Mouse (Mus musculus) kidney, postnatal 0 days (tissue): ENCODE results near the gene Sema3f. TPM values are rescaled to one million over a fixed set of nuclear protein-coding genes. Genes with fewer than 3 reads are reported as not detected.
A peak's percentile ranks its signal among the peaks of the same experiment; 100 is the strongest.

Experiments
- ATAC-seq: fragments of 200-750 bp; cut with Nextera tagmentation; replicated peaks from 2 replicates; pipeline ENCODE4 v1.8.0; 2017; ENCODE audit warnings: low read depth, moderate number of reproducible peaks, moderate TSS enrichment, moderate library complexity; ENCODE audit not compliant: low FRiP score
- DNase-seq: peaks from one replicate; pipeline ENCODE4 v3.0.0-alpha.2; 2016; ENCODE audit warnings: low spot score
- H3K27ac ChIP-seq: fragments of 300-500 bp; sonication (generic); 2 replicates; pipeline ENCODE4 v1.5.1; 2014; ENCODE audit warnings: mild to moderate bottlenecking
- H3K27me3 ChIP-seq: fragments of 300-500 bp; sonication (generic); 2 replicates; pipeline ENCODE4 v1.6.1; 2014; ENCODE audit warnings: low read length, mixed read lengths; ENCODE audit not compliant: insufficient read depth
- H3K36me3 ChIP-seq: fragments of 300-500 bp; sonication (generic); 2 replicates; pipeline ENCODE4 v1.6.1; 2014; ENCODE audit warnings: low read length, mixed read lengths; ENCODE audit not compliant: insufficient read depth
- H3K4me1 ChIP-seq: fragments of 300-500 bp; sonication (generic); replicated peaks from 2 replicates; pipeline ENCODE4 v1.6.1; 2014; ENCODE audit warnings: antibody characterized with exemption, low read length, mixed read lengths; ENCODE audit not compliant: insufficient read depth
- H3K4me2 ChIP-seq: fragments of 300-500 bp; sonication (generic); 2 replicates; pipeline ENCODE4 v1.6.1; 2014; ENCODE audit warnings: mild to moderate bottlenecking, low read length, moderate library complexity, mixed read lengths
- H3K4me3 ChIP-seq: fragments of 300-500 bp; sonication (generic); replicated peaks from 2 replicates; pipeline ENCODE4 v1.5.1; 2014; ENCODE audit warnings: low read depth, low read length
- H3K9ac ChIP-seq: fragments of 300-500 bp; sonication (generic); 2 replicates; pipeline ENCODE4 v1.6.1; 2014; ENCODE audit warnings: low read depth, low read length
- H3K9me3 ChIP-seq: fragments of 300-500 bp; sonication (generic); replicated peaks from 2 replicates; pipeline ENCODE4 v1.6.1; 2016; ENCODE audit warnings: low read length, inconsistent platforms, mixed read lengths
- CTCF ChIP-seq: IDR thresholded peaks from 2 replicates; pipeline ENCODE4 v1.5.1; 2016; ENCODE audit warnings: antibody characterized with exemption, low read depth, mild to moderate bottlenecking, moderate library complexity
- WGBS: fragments of 180-500 bp; shearing (Covaris S2); extraction: QIAGEN DNeasy Blood & Tissue Kit; methylation state at CpG from one replicate; pipeline ENCODE4 v1.1.7; 2014; 5-methylcytosine and 5-hydroxymethylcytosine counted together
- polyA plus RNA-seq: library from polyadenylated mRNA; unstranded; fragments of >200 nt; fragmentation: Nextera tagmentation; extraction: Ambion mirVana; gene quantifications from 2 replicates; pipeline ENCODE4 v1.2.1, GENCODE M21; 2015

Sema3f gene
- polyA plus RNA-seq, 1 experiment from 2014 or later: 16.2 TPM

DNA sequence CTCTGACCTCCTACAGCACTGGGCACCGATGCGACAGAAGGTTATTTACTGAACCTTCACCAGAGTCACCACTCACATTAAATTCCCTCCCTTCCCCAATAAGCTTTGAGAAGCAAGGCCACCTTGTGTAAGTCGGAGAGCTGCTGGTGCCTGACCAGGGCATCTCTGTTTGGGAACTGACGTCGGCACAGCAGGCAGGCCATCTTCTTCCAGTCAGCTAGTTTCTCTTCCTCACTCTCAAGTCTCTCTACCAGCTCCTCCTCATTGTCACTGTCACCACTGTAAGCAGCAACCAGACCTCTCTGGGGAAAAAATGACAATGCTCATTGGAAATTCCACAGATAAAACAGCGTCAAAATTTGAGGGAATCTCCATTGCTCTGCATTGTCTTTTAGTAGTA lies 33.8 kb upstream of the Sema3f start:
- no peak overlapping the region for H3K4me2 ChIP-seq
- TF ChIP-seq CTCF: no peak
- no peak overlapping the region for H3K4me3 ChIP-seq
- 91% methylated on average over 6 of the region's 6 CpGs for WGBS
- no peak overlapping the region for H3K27ac ChIP-seq
- no peaks in the 10 kb centered on the region for H3K4me1 ChIP-seq
- ATAC-seq (no peak), DNase-seq (no peak)
- H3K36me3 ChIP-seq: peaks cover 90% of the 10 kb centered on the region
- H3K9ac ChIP-seq: no peak overlapping the region
- H3K27me3 ChIP-seq: no peaks in the 10 kb centered on the region
- no peaks in the 10 kb centered on the region for H3K9me3 ChIP-seq

DNA sequence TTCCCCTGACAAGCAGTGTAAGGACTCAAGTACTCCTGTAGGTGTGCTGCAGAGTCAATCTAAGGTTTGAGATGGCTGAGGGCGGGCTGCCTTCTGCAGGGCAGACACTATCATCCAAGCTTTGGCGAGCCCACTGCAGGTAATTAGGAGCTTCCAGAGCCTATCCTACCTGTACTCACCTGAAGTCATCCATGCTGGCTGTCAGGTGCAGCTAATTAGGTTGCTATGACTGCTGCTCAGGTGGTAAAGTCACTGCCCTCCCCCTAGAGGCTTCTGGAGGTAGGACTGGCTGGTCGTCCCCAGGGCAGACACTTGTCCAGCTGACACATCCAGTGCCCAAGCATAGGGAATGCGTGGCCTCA lies 28.5 kb upstream of the Sema3f start:
- no peak overlapping the region for H3K27ac ChIP-seq
- no peak overlapping the region for H3K4me2 ChIP-seq
- WGBS: 56% methylated on average over 4 of the region's 4 CpGs
- no peaks in the 10 kb centered on the region for H3K27me3 ChIP-seq
- no peak overlapping the region for H3K9ac ChIP-seq
- H3K4me1 ChIP-seq: peaks cover 24% of the 10 kb centered on the region
- peaks cover 42% of the 10 kb centered on the region for H3K36me3 ChIP-seq
- ATAC-seq (peak; percentile 49), DNase-seq (peak; percentile 61)
- no peaks in the 10 kb centered on the region for H3K9me3 ChIP-seq
- peak; percentile 69 for TF ChIP-seq CTCF
- H3K4me3 ChIP-seq: no peak overlapping the region

DNA sequence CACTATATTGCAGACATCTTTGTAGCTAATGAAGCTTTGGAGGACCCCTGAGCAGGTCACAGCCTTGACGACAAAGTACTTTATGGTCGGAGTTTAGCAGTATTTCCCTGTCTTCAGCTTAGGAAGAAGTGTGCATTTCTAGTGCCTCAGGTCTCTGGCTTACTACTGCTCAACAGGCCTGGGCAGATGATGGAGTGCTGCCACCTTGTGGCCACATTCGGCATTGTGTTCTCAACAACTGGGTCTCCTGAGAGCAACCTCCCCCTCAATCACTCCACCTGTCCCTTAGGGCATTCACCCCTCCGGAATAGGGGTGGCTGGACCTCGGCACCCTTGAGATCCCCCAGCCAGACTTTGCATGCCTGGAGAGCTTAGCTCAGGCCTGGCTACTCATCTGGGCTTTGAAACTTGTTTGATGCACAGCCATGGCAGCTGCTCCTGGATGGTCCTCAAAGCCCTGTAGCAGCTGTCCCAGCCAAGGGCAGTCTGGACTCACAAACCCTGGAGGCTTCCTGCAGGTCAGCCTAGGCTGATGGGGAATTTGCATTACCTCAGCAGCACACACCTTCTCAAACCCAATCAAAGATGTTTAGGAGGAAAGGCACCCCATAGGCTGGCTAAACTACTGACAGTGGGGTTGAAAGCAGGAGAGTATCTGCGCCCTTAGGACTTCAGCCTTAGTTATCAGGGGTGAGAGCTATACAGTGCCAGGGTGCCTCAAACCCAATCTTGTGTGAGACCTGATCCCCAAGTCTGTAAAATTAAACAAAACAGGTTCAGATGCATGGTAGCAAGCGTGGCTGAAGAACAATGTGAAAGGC lies 28.0 kb upstream of the Sema3f start:
- Histone ChIP-seq H3K4me1 (peaks cover 24% of the 10 kb centered on the region), H3K9ac (no peak overlapping the region), H3K4me3 (no peak overlapping the region), H3K36me3 (peaks cover 37% of the 10 kb centered on the region), H3K27me3 (no peaks in the 10 kb centered on the region), H3K9me3 (no peaks in the 10 kb centered on the region), H3K27ac (no peak overlapping the region), H3K4me2 (no peak overlapping the region)
- TF ChIP-seq CTCF: peak; percentile 98
- DNase-seq (peak; percentile 92), ATAC-seq (peak; percentile 47)
- WGBS: 20% methylated on average over 7 of the region's 7 CpGs

DNA sequence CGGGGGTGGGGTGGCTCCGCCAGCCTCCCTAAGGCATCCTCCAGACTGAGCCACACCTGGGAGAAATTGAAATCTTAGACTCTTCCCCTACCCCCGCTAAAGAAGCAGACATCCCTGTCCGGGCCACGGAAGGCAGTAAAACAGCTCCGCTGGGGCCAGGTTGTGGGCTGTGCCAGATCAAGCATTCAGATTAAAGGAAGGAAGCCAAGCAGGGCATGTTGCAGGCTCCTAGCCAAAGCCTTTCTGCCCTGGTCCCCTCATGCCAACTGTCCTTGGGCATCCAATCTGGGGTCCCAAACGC lies 25.9 kb upstream of the Sema3f start:
- no peak for TF ChIP-seq CTCF
- peaks cover 24% of the 10 kb centered on the region for H3K4me1 ChIP-seq
- peaks cover 18% of the 10 kb centered on the region; the same call in 1 of the 2 replicates for H3K36me3 ChIP-seq
- H3K4me2 ChIP-seq: peak overlapping the region; percentile 46
- peak overlapping the region; percentile 66 for H3K27ac ChIP-seq
- H3K9me3 ChIP-seq: no peaks in the 10 kb centered on the region
- ATAC-seq: peak; percentile 44
- under 1% methylated on average over 7 of the region's 7 CpGs for WGBS
- DNase-seq: peak; percentile 77
- H3K4me3 ChIP-seq: 0 out of 2 replicates have a peak overlapping the region, but pooled peaks have one; percentile 5
- no peaks in the 10 kb centered on the region for H3K27me3 ChIP-seq
- H3K9ac ChIP-seq: no peak overlapping the region

DNA sequence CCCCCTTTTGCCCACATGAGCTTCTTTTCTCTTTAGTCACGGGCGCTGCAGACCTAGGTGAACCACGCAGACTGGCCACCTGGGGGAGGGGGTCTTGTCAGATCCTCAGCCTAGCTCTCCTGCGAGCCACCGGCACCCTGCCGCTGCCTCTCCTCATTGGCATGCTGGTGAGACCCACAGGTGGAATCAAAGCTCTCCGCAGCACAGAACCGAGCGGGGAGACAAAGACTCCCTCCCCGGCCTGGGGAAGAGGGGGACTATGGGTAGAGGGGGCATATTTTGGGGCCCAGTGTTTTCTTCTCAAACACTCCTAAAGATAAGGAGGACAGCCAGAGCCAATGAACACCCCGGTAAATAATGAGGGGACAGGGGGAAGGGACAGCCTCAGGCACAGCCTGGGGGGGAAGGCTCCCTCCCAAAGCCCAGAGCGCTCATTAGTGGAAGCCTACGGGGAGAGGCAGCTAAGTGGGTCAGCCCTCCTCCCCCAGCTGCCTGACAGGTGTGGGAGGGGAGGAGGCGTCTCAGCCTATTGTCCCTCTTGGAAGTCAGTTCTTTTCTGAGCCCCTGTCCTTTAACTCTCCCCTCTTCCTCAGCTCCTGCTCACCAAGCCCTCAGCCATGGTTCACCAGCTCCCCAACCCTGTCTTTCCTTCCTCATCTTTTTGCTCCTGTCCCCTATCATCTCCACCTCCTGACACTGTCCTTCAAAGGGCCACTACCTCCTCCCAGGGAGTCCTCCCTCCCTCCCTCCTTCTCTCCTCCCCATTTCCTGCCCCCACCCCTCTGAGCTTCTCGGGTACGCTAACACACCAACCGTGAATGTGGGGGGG lies 25.3 kb upstream of the Sema3f start:
- H3K4me3 ChIP-seq: 0 out of 2 replicates have a peak overlapping the region, but pooled peaks have one; percentile 5
- no peaks in the 10 kb centered on the region for H3K9me3 ChIP-seq
- H3K9ac ChIP-seq: 0 out of 2 replicates have a peak overlapping the region, but pooled peaks have one; percentile 13
- no peaks in the 10 kb centered on the region for H3K27me3 ChIP-seq
- peaks cover 13% of the 10 kb centered on the region; the same call in 1 of the 2 replicates for H3K36me3 ChIP-seq
- ATAC-seq (no peak; the same call in 1 of the 2 replicates), DNase-seq (peak; percentile 55)
- peaks cover 24% of the 10 kb centered on the region for H3K4me1 ChIP-seq
- no peak for TF ChIP-seq CTCF
- 4% methylated on average over 17 of the region's 17 CpGs for WGBS
- H3K27ac ChIP-seq: peak overlapping the region; percentile 66
- peak overlapping the region; percentile 46 for H3K4me2 ChIP-seq

DNA sequence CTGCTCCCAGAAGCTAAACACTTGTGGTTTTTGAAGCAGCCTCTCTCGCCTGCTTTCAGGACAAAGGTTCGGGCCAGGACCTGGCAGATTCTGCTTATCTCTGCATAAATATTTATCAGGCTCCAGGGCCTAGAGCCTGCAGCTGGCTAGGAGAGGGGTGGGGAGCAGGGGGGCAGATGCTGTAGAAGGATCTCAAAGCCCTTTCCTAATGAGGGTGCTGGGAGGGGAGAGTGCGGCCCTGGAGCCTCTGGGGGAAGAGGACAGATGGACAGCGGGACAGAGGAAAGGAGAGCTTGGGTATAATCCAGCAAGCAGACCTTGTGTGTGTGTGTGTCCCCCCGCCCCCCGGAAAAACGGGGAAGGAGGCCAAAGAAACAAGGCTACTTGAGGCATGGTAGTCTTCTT lies 24.3 kb upstream of the Sema3f start:
- Histone ChIP-seq H3K4me2 (no peak overlapping the region), H3K27me3 (no peaks in the 10 kb centered on the region), H3K4me1 (peaks cover 24% of the 10 kb centered on the region), H3K27ac (no peak overlapping the region; the same call in 1 of the 2 replicates), H3K4me3 (no peak overlapping the region), H3K9ac (peak overlapping the region; percentile 38; the same call in 1 of the 2 replicates), H3K36me3 (0 out of 2 replicates have a peak, but pooled peaks cover 5% of the 10 kb centered on the region), H3K9me3 (no peaks in the 10 kb centered on the region)
- WGBS: 40% methylated on average over 7 of the region's 7 CpGs
- TF ChIP-seq CTCF: no peak
- ATAC-seq (no peak), DNase-seq (no peak)
